Mouse (Mus musculus): ENCODE results near the gene Sh2d6. TPM values are rescaled to one million over a fixed set of nuclear protein-coding genes. Genes with fewer than 3 reads are reported as not detected.

Gene Sh2d6
- polyA plus RNA-seq, 1 experiment from 2014 or later = not detected

- ATAC-seq (ENCODE audit: low FRiP score, low TSS enrichment) = no peak
- 87% methylated on average over 6 of the region's 6 CpGs for WGBS
- Histone ChIP-seq H3K4me2 (replicated peaks; ENCODE audit: low read depth, low read length) (no peak overlapping the region), H3K9ac (ENCODE audit: low read depth, low read length) (no peak overlapping the region), H3K4me3 (ENCODE audit: low read length) (no peak overlapping the region), H3K4me1 (ENCODE audit: control insufficient read depth, insufficient read depth, low read length) (peaks cover 26% of the 10 kb centered on the region), H3K9me3 (ENCODE audit: control insufficient read depth, low read length) (no peaks in the 10 kb centered on the region), H3K27me3 (ENCODE audit: control insufficient read depth, insufficient read depth, low read length) (no peaks in the 10 kb centered on the region), H3K27ac (ENCODE audit: low read depth, low read length) (no peak overlapping the region), H3K36me3 (ENCODE audit: control insufficient read depth, insufficient read depth, low read length) (no peaks in the 10 kb centered on the region)
Observed at GRCm38 (mm10) chr6:72515644-72516043, 5.9 kb downstream of the Sh2d6 start.

GRCm38 (mm10) chr6:72513071-72513440 lies 8.5 kb downstream of the Sh2d6 start:
- no peaks in the 10 kb centered on the region for H3K9me3 ChIP-seq (ENCODE audit: control insufficient read depth, low read length)
- H3K36me3 ChIP-seq (ENCODE audit: control insufficient read depth, insufficient read depth, low read length) = no peaks in the 10 kb centered on the region
- peak overlapping the region; percentile 54 for H3K4me2 ChIP-seq (replicated peaks; ENCODE audit: low read depth, low read length)
- 49% methylated on average over 7 of the region's 7 CpGs for WGBS
- no peak for ATAC-seq (ENCODE audit: low FRiP score, low TSS enrichment)
- no peaks in the 10 kb centered on the region for H3K27me3 ChIP-seq (ENCODE audit: control insufficient read depth, insufficient read depth, low read length)
- H3K4me3 ChIP-seq (ENCODE audit: low read length) = peak overlapping the region; percentile 25; the same call in 1 of the 2 replicates
- peak overlapping the region; percentile 78 for H3K27ac ChIP-seq (ENCODE audit: low read depth, low read length)
- peaks cover 13% of the 10 kb centered on the region for H3K4me1 ChIP-seq (ENCODE audit: control insufficient read depth, insufficient read depth, low read length)
- peak overlapping the region; percentile 63 for H3K9ac ChIP-seq (ENCODE audit: low read depth, low read length)

GRCm38 (mm10) chr6:72512386-72513070 lies 9.0 kb downstream of the Sh2d6 start:
- peak overlapping the region; percentile 63 for H3K9ac ChIP-seq (ENCODE audit: low read depth, low read length)
- 8% methylated on average over 33 of the region's 33 CpGs for WGBS
- ATAC-seq (ENCODE audit: low FRiP score, low TSS enrichment) = peak; percentile 77

GRCm38 (mm10) chr6:72510686-72511421 lies 10.7 kb downstream of the Sh2d6 start:
- H3K36me3 ChIP-seq (ENCODE audit: control insufficient read depth, insufficient read depth, low read length) = no peaks in the 10 kb centered on the region
- no peak overlapping the region for H3K4me2 ChIP-seq (replicated peaks; ENCODE audit: low read depth, low read length)
- H3K4me3 ChIP-seq (ENCODE audit: low read length) = no peak overlapping the region
- H3K4me1 ChIP-seq (ENCODE audit: control insufficient read depth, insufficient read depth, low read length) = peaks cover 13% of the 10 kb centered on the region
- no peaks in the 10 kb centered on the region for H3K27me3 ChIP-seq (ENCODE audit: control insufficient read depth, insufficient read depth, low read length)
- 39% methylated on average over 6 of the region's 6 CpGs for WGBS
- ATAC-seq (ENCODE audit: low FRiP score, low TSS enrichment) = no peak; the same call in 1 of the 2 replicates
- peak overlapping the region; percentile 33; the same call in 1 of the 2 replicates for H3K27ac ChIP-seq (ENCODE audit: low read depth, low read length)
- H3K9me3 ChIP-seq (ENCODE audit: control insufficient read depth, low read length) = no peaks in the 10 kb centered on the region
- no peak overlapping the region for H3K9ac ChIP-seq (ENCODE audit: low read depth, low read length)

More at GRCm38 (mm10) chr6:72512386-72513070, 9.0 kb downstream of the Sh2d6 start:
- Histone ChIP-seq H3K4me2 (replicated peaks; ENCODE audit: low read depth, low read length) (peak overlapping the region; percentile 54), H3K36me3 (ENCODE audit: control insufficient read depth, insufficient read depth, low read length) (no peaks in the 10 kb centered on the region), H3K9me3 (ENCODE audit: control insufficient read depth, low read length) (no peaks in the 10 kb centered on the region), H3K27ac (ENCODE audit: low read depth, low read length) (peak overlapping the region; percentile 78), H3K27me3 (ENCODE audit: control insufficient read depth, insufficient read depth, low read length) (no peaks in the 10 kb centered on the region), H3K4me3 (ENCODE audit: low read length) (peak overlapping the region; percentile 25), H3K4me1 (ENCODE audit: control insufficient read depth, insufficient read depth, low read length) (peaks cover 13% of the 10 kb centered on the region)

GRCm38 (mm10) chr6:72509872-72510435 lies 11.6 kb downstream of the Sh2d6 start:
- H3K36me3 ChIP-seq (ENCODE audit: control insufficient read depth, insufficient read depth, low read length) = no peaks in the 10 kb centered on the region
- WGBS = 62% methylated on average over 2 of the region's 2 CpGs

GRCm38 (mm10) chr6:72508596-72508995 lies 12.9 kb downstream of the Sh2d6 start:
- no peak overlapping the region for H3K9ac ChIP-seq (ENCODE audit: low read depth, low read length)
- no peaks in the 10 kb centered on the region for H3K36me3 ChIP-seq (ENCODE audit: control insufficient read depth, insufficient read depth, low read length)
- no peak overlapping the region for H3K4me2 ChIP-seq (replicated peaks; ENCODE audit: low read depth, low read length)
- peaks cover 13% of the 10 kb centered on the region for H3K4me1 ChIP-seq (ENCODE audit: control insufficient read depth, insufficient read depth, low read length)
- H3K4me3 ChIP-seq (ENCODE audit: low read length) = no peak overlapping the region
- 83% methylated on average over 4 of the region's 4 CpGs for WGBS
- H3K27me3 ChIP-seq (ENCODE audit: control insufficient read depth, insufficient read depth, low read length) = no peaks in the 10 kb centered on the region
- ATAC-seq (ENCODE audit: low FRiP score, low TSS enrichment) = no peak
- no peaks in the 10 kb centered on the region for H3K9me3 ChIP-seq (ENCODE audit: control insufficient read depth, low read length)
- no peak overlapping the region for H3K27ac ChIP-seq (ENCODE audit: low read depth, low read length)

More at GRCm38 (mm10) chr6:72509872-72510435, 11.6 kb downstream of the Sh2d6 start:
- no peak for ATAC-seq (ENCODE audit: low FRiP score, low TSS enrichment)
- peaks cover 13% of the 10 kb centered on the region for H3K4me1 ChIP-seq (ENCODE audit: control insufficient read depth, insufficient read depth, low read length)
- H3K9ac ChIP-seq (ENCODE audit: low read depth, low read length) = no peak overlapping the region
- no peaks in the 10 kb centered on the region for H3K27me3 ChIP-seq (ENCODE audit: control insufficient read depth, insufficient read depth, low read length)
- no peak overlapping the region for H3K4me3 ChIP-seq (ENCODE audit: low read length)
- no peak overlapping the region for H3K4me2 ChIP-seq (replicated peaks; ENCODE audit: low read depth, low read length)
- peak overlapping the region; percentile 33; the same call in 1 of the 2 replicates for H3K27ac ChIP-seq (ENCODE audit: low read depth, low read length)
- H3K9me3 ChIP-seq (ENCODE audit: control insufficient read depth, low read length) = no peaks in the 10 kb centered on the region

- H3K27ac ChIP-seq (ENCODE audit: low read depth, low read length) = no peak overlapping the region
- H3K4me1 ChIP-seq (ENCODE audit: control insufficient read depth, insufficient read depth, low read length) = no peaks in the 10 kb centered on the region; the same call in 1 of the 2 replicates
- no peak overlapping the region for H3K9ac ChIP-seq (ENCODE audit: low read depth, low read length)
- no peak overlapping the region for H3K4me3 ChIP-seq (ENCODE audit: low read length)
- ATAC-seq (ENCODE audit: low FRiP score, low TSS enrichment) = no peak
- H3K27me3 ChIP-seq (ENCODE audit: control insufficient read depth, insufficient read depth, low read length) = no peaks in the 10 kb centered on the region
- H3K9me3 ChIP-seq (ENCODE audit: control insufficient read depth, low read length) = no peaks in the 10 kb centered on the region
- no peaks in the 10 kb centered on the region for H3K36me3 ChIP-seq (ENCODE audit: control insufficient read depth, insufficient read depth, low read length)
- no peak overlapping the region for H3K4me2 ChIP-seq (replicated peaks; ENCODE audit: low read depth, low read length)
- 88% methylated on average over 1 of the region's 1 CpGs for WGBS
Observed at GRCm38 (mm10) chr6:72506104-72506503, 15.4 kb downstream of the Sh2d6 start.

GRCm38 (mm10) chr6:72503939-72504338 lies 17.6 kb downstream of the Sh2d6 start:
- 89% methylated on average over 2 of the region's 2 CpGs for WGBS
- no peaks in the 10 kb centered on the region for H3K27me3 ChIP-seq (ENCODE audit: control insufficient read depth, insufficient read depth, low read length)
- no peak overlapping the region for H3K4me2 ChIP-seq (replicated peaks; ENCODE audit: low read depth, low read length)
- no peak overlapping the region for H3K27ac ChIP-seq (ENCODE audit: low read depth, low read length)
- H3K36me3 ChIP-seq (ENCODE audit: control insufficient read depth, insufficient read depth, low read length) = no peaks in the 10 kb centered on the region
- H3K9ac ChIP-seq (ENCODE audit: low read depth, low read length) = no peak overlapping the region
- no peak for ATAC-seq (ENCODE audit: low FRiP score, low TSS enrichment)
- no peaks in the 10 kb centered on the region for H3K9me3 ChIP-seq (ENCODE audit: control insufficient read depth, low read length)
- no peaks in the 10 kb centered on the region for H3K4me1 ChIP-seq (ENCODE audit: control insufficient read depth, insufficient read depth, low read length)
- H3K4me3 ChIP-seq (ENCODE audit: low read length) = no peak overlapping the region

GRCm38 (mm10) chr6:72503309-72503708 lies 18.2 kb downstream of the Sh2d6 start:
- H3K36me3 ChIP-seq (ENCODE audit: control insufficient read depth, insufficient read depth, low read length) = no peaks in the 10 kb centered on the region
- H3K27ac ChIP-seq (ENCODE audit: low read depth, low read length) = no peak overlapping the region
- no peak overlapping the region for H3K4me3 ChIP-seq (ENCODE audit: low read length)
- H3K4me1 ChIP-seq (ENCODE audit: control insufficient read depth, insufficient read depth, low read length) = no peaks in the 10 kb centered on the region
- H3K9ac ChIP-seq (ENCODE audit: low read depth, low read length) = no peak overlapping the region
- H3K9me3 ChIP-seq (ENCODE audit: control insufficient read depth, low read length) = no peaks in the 10 kb centered on the region
- H3K4me2 ChIP-seq (replicated peaks; ENCODE audit: low read depth, low read length) = no peak overlapping the region
- H3K27me3 ChIP-seq (ENCODE audit: control insufficient read depth, insufficient read depth, low read length) = no peaks in the 10 kb centered on the region
- no peak for ATAC-seq (ENCODE audit: low FRiP score, low TSS enrichment)
